Mouse (Mus musculus): ENCODE measurements at regions not wholly inside any gene's neighbourhood (a gene's known extent, or its start where the extent isn't known, plus 50 kb on each side); places are given as distances from the start of the nearest gene placed in this dataset.

DNA sequence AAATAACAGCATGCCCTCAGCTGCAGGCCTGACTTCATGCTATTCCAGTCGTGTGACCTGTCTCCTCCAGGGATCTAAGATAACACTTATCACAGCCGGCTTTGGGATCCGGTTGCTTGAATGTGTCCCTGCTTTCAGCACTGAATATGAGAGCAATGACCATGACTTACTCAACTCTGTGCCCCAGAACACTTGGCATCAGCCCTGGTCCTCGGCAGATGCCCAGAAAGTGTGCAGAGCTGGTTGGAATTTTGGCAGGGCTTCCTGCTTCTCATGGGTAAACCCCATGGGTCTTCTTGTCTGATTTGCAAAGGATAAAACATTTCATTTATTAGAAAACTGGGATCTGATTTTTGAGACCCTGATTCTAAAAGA, 150.4 kb upstream of the Trp63 start:
- TF ChIP-seq CTCF (IDR thresholded peaks at IDR 0.05; ENCODE audit: extremely low read depth, insufficient read length, insufficient replicate concordance, low read depth, low read length), result no peak
- TF ChIP-seq POLR2A (IDR thresholded peaks at IDR 0.05; ENCODE audit: low read depth, low read length), result no peak
